Mouse (Mus musculus) embryonic fibroblast, embryonic 13.5 days (primary cell): ENCODE data around the gene Slc25a33.

Experiments used
- CTCF ChIP-seq: IDR thresholded peaks from 2 replicates; pipeline ENCODE4 v1.5.1; 2011; ENCODE audit warnings: mild to moderate bottlenecking, control low read depth, low read length, moderate library complexity, borderline replicate concordance; ENCODE audit not compliant: insufficient read depth
- POLR2A ChIP-seq: IDR thresholded peaks from 2 replicates; pipeline ENCODE4 v1.6.1; 2011; ENCODE audit warnings: low read depth, mild to moderate bottlenecking, control low read depth, low read length, moderate library complexity

DNA sequence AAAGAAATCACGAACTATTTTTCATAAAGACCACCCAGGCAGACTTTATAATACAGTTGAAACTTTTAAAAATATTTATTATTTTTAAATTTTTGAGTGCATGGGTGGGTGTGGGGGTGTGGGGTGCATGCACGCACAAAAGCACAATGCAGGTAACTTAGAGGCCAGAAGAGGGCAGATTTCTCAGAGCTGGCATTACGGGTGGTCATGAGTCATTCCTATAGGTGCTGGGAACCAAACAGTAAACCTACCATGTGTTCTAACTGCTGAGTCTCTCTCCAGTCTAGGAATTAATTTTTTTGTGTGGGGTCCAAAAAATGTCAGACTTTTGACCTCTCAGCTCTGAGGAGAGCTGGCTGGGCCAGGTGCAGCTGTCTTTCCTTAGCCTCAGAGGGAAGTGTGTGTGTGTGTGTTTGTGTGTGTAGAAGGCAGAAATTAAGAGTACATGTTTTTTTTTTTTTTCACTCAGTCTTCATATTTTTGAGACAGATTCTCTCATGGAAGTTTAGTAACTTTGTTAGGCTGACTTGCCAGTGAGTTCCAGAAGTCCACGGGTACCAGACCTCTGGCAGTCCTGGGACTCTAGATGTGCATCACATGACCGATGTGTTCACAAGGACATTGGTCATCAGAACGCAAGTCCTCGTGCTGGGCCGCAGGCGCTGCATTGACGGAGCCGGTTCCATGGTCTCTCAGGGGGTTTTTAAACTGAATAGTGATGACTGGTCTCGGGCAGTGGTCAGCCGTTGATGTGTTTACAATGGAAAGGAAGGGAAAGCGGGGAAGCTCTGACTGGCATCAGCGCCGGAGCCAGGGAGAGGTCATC lies 25.5 kb upstream of the Slc25a33 start:
- no peak for TF ChIP-seq POLR2A
- no peak for TF ChIP-seq CTCF
